Mouse (Mus musculus): Measurements from ENCODE around the gene Rims1. TPM values are rescaled to one million over a fixed set of nuclear protein-coding genes. Genes with fewer than 3 reads are reported as not detected.

Gene Rims1
- polyA plus RNA-seq, 1 experiment from 2014 or later = 0.15 TPM

GRCm38 (mm10) chr1:22353687-22354086, 452.1 kb downstream of the Rims1 start:
- Histone ChIP-seq H3K9ac (no peak overlapping the region), H3K9me3 (replicated peaks) (no peaks in the 10 kb centered on the region), H3K4me3 (replicated peaks) (no peak overlapping the region), H3K27me3 (no peaks in the 10 kb centered on the region), H3K4me1 (replicated peaks) (no peaks in the 10 kb centered on the region), H3K4me2 (no peak overlapping the region), H3K36me3 (no peaks in the 10 kb centered on the region), H3K27ac (no peak overlapping the region)
- DNase-seq (no peak), ATAC-seq (ENCODE audit: low read depth) (no peak)
- 65% methylated on average over 4 of the region's 4 CpGs for WGBS (ENCODE audit: insufficient replicate concordance)

GRCm38 (mm10) chr1:22338914-22339313, 466.9 kb downstream of the Rims1 start:
- no peaks in the 10 kb centered on the region for H3K4me1 ChIP-seq (replicated peaks)
- H3K27me3 ChIP-seq = no peaks in the 10 kb centered on the region
- WGBS (ENCODE audit: insufficient replicate concordance) = 76% methylated on average over 9 of the region's 9 CpGs
- DNase-seq (no peak), ATAC-seq (ENCODE audit: low read depth) (no peak)
- no peak overlapping the region for H3K27ac ChIP-seq
- H3K4me2 ChIP-seq = no peak overlapping the region
- no peaks in the 10 kb centered on the region for H3K36me3 ChIP-seq
- H3K4me3 ChIP-seq (replicated peaks) = no peak overlapping the region
- no peak overlapping the region for H3K9ac ChIP-seq
- H3K9me3 ChIP-seq (replicated peaks) = no peaks in the 10 kb centered on the region

GRCm38 (mm10) chr1:22320941-22321676, 484.7 kb downstream of the Rims1 start:
- no peaks in the 10 kb centered on the region for H3K4me1 ChIP-seq (replicated peaks)
- H3K27ac ChIP-seq = no peak overlapping the region
- H3K4me3 ChIP-seq (replicated peaks) = no peak overlapping the region
- H3K4me2 ChIP-seq = no peak overlapping the region
- no peak overlapping the region for H3K9ac ChIP-seq
- no peak for DNase-seq
- H3K27me3 ChIP-seq = no peaks in the 10 kb centered on the region
- ATAC-seq (ENCODE audit: low read depth) = no peak
- 70% methylated on average over 6 of the region's 6 CpGs for WGBS (ENCODE audit: insufficient replicate concordance)
- no peaks in the 10 kb centered on the region for H3K36me3 ChIP-seq
- H3K9me3 ChIP-seq (replicated peaks) = no peaks in the 10 kb centered on the region

GRCm38 (mm10) chr1:22315537-22315936, 490.3 kb downstream of the Rims1 start:
- H3K9me3 ChIP-seq (replicated peaks) = no peaks in the 10 kb centered on the region
- ATAC-seq (ENCODE audit: low read depth) = no peak
- no peak for DNase-seq
- no peak overlapping the region for H3K9ac ChIP-seq
- H3K4me3 ChIP-seq (replicated peaks) = no peak overlapping the region
- H3K27me3 ChIP-seq = no peaks in the 10 kb centered on the region
- no peaks in the 10 kb centered on the region for H3K4me1 ChIP-seq (replicated peaks)
- no peak overlapping the region for H3K27ac ChIP-seq
- WGBS (ENCODE audit: insufficient replicate concordance) = 39% methylated on average over 2 of the region's 2 CpGs
- no peak overlapping the region for H3K4me2 ChIP-seq
- no peaks in the 10 kb centered on the region for H3K36me3 ChIP-seq

- no peak overlapping the region for H3K4me3 ChIP-seq (replicated peaks)
- H3K9me3 ChIP-seq (replicated peaks) = no peaks in the 10 kb centered on the region
- H3K27ac ChIP-seq = no peak overlapping the region
- no peak overlapping the region for H3K9ac ChIP-seq
- ATAC-seq (ENCODE audit: low read depth) = no peak
- H3K27me3 ChIP-seq = no peaks in the 10 kb centered on the region
- DNase-seq = no peak
- WGBS (ENCODE audit: insufficient replicate concordance) = 60% methylated on average over 7 of the region's 7 CpGs
- H3K4me1 ChIP-seq (replicated peaks) = no peaks in the 10 kb centered on the region
- H3K4me2 ChIP-seq = no peak overlapping the region
- no peaks in the 10 kb centered on the region for H3K36me3 ChIP-seq
These were observed 494.3 kb downstream of the Rims1 start for GRCm38 (mm10) chr1:22311471-22311870.

GRCm38 (mm10) chr1:22306519-22306918, 499.3 kb downstream of the Rims1 start:
- no peak for ATAC-seq (ENCODE audit: low read depth)
- no peak for DNase-seq
- Histone ChIP-seq H3K36me3 (no peaks in the 10 kb centered on the region), H3K27me3 (no peaks in the 10 kb centered on the region), H3K9me3 (replicated peaks) (no peaks in the 10 kb centered on the region), H3K4me1 (replicated peaks) (no peaks in the 10 kb centered on the region), H3K4me3 (replicated peaks) (no peak overlapping the region), H3K4me2 (no peak overlapping the region), H3K9ac (no peak overlapping the region), H3K27ac (no peak overlapping the region)
- 74% methylated on average over 5 of the region's 5 CpGs for WGBS (ENCODE audit: insufficient replicate concordance)

- Histone ChIP-seq H3K27ac (no peak overlapping the region), H3K27me3 (no peaks in the 10 kb centered on the region), H3K9ac (no peak overlapping the region), H3K4me2 (no peak overlapping the region), H3K4me1 (replicated peaks) (no peaks in the 10 kb centered on the region), H3K36me3 (no peaks in the 10 kb centered on the region), H3K9me3 (replicated peaks) (no peaks in the 10 kb centered on the region), H3K4me3 (replicated peaks) (no peak overlapping the region)
- no peak for DNase-seq
- WGBS (ENCODE audit: insufficient replicate concordance) = 59% methylated on average over 1 of the region's 1 CpGs
- no peak for ATAC-seq (ENCODE audit: low read depth)
These were observed 499.9 kb downstream of the Rims1 start for GRCm38 (mm10) chr1:22305932-22306331.

GRCm38 (mm10) chr1:22293953-22294352, 511.8 kb downstream of the Rims1 start:
- Histone ChIP-seq H3K4me1 (replicated peaks) (no peaks in the 10 kb centered on the region), H3K9me3 (replicated peaks) (no peaks in the 10 kb centered on the region), H3K36me3 (no peaks in the 10 kb centered on the region), H3K27me3 (no peaks in the 10 kb centered on the region), H3K9ac (no peak overlapping the region), H3K4me2 (no peak overlapping the region), H3K27ac (no peak overlapping the region), H3K4me3 (replicated peaks) (no peak overlapping the region)
- no peak for ATAC-seq (ENCODE audit: low read depth)
- DNase-seq = no peak
- WGBS (ENCODE audit: insufficient replicate concordance) = 12% methylated on average over 3 of the region's 3 CpGs

- Histone ChIP-seq H3K4me2 (no peak overlapping the region), H3K4me3 (replicated peaks) (no peak overlapping the region), H3K9me3 (replicated peaks) (no peaks in the 10 kb centered on the region), H3K27me3 (no peaks in the 10 kb centered on the region), H3K9ac (no peak overlapping the region), H3K36me3 (no peaks in the 10 kb centered on the region), H3K27ac (no peak overlapping the region), H3K4me1 (replicated peaks) (no peaks in the 10 kb centered on the region)
- ATAC-seq (ENCODE audit: low read depth) (no peak), DNase-seq (no peak)
- WGBS (ENCODE audit: insufficient replicate concordance) = 62% methylated on average over 2 of the region's 2 CpGs
These were observed 512.5 kb downstream of the Rims1 start for GRCm38 (mm10) chr1:22293310-22293709.

- Histone ChIP-seq H3K27me3 (no peaks in the 10 kb centered on the region), H3K4me1 (replicated peaks) (no peaks in the 10 kb centered on the region), H3K4me3 (replicated peaks) (no peak overlapping the region), H3K27ac (no peak overlapping the region), H3K36me3 (no peaks in the 10 kb centered on the region), H3K9me3 (replicated peaks) (no peaks in the 10 kb centered on the region), H3K9ac (no peak overlapping the region), H3K4me2 (no peak overlapping the region)
- no peak for DNase-seq
- no peak for ATAC-seq (ENCODE audit: low read depth)
- WGBS (ENCODE audit: insufficient replicate concordance) = 65% methylated on average over 2 of the region's 2 CpGs
These were observed 519.0 kb downstream of the Rims1 start for GRCm38 (mm10) chr1:22286807-22287206.

GRCm38 (mm10) chr1:22279954-22280353, 525.8 kb downstream of the Rims1 start:
- H3K4me1 ChIP-seq (replicated peaks) = no peaks in the 10 kb centered on the region
- no peak overlapping the region for H3K27ac ChIP-seq
- no peak overlapping the region for H3K4me2 ChIP-seq
- WGBS (ENCODE audit: insufficient replicate concordance) = 48% methylated on average over 1 of the region's 1 CpGs
- DNase-seq = no peak
- no peak for ATAC-seq (ENCODE audit: low read depth)
- H3K4me3 ChIP-seq (replicated peaks) = no peak overlapping the region
- no peaks in the 10 kb centered on the region for H3K27me3 ChIP-seq
- no peaks in the 10 kb centered on the region for H3K9me3 ChIP-seq (replicated peaks)
- H3K36me3 ChIP-seq = no peaks in the 10 kb centered on the region
- no peak overlapping the region for H3K9ac ChIP-seq

GRCm38 (mm10) chr1:22274081-22274480, 531.7 kb downstream of the Rims1 start:
- WGBS (ENCODE audit: insufficient replicate concordance) = 50% methylated on average over 2 of the region's 2 CpGs
- no peak for DNase-seq
- H3K27me3 ChIP-seq = no peaks in the 10 kb centered on the region
- H3K9ac ChIP-seq = no peak overlapping the region
- ATAC-seq (ENCODE audit: low read depth) = no peak
- no peak overlapping the region for H3K27ac ChIP-seq
- H3K4me1 ChIP-seq (replicated peaks) = no peaks in the 10 kb centered on the region
- no peaks in the 10 kb centered on the region for H3K9me3 ChIP-seq (replicated peaks)
- H3K4me2 ChIP-seq = no peak overlapping the region
- no peak overlapping the region for H3K4me3 ChIP-seq (replicated peaks)
- no peaks in the 10 kb centered on the region for H3K36me3 ChIP-seq

Data from liver, embryonic 13.5 days (tissue).